Comparison of ENCODE assay signal across 12 mouse cellular contexts in genomic region chr2:170498011-170498410, GRCm38 (mm10). TPM values are rescaled to one million over a fixed set of nuclear protein-coding genes. Genes with fewer than 3 reads are reported as not detected.
"Had no signal": no experiment of that assay in that cellular context is flagged by ENCODE, and none has a peak within 500 bp of the region (broad histone marks: within the 10 kb centered on the region; RNA-seq: fewer than 3 reads in every experiment).

No protein-coding gene starts in this region.

- H3K9me3 ChIP-seq: limb, embryonic 12.5 days; limb, embryonic 15.5 days; midbrain, embryonic 12.5 days; midbrain, embryonic 15.5 days had no signal

- DNase-seq: thymus, adult 2 months; thymus, postnatal 14 days had no signal

- H3K36me3 ChIP-seq: limb, embryonic 12.5 days; limb, embryonic 15.5 days; midbrain, embryonic 12.5 days; midbrain, embryonic 15.5 days had no signal

RNA-seq across cellular contexts. Expression of gene Cyp24a1, which starts 1.1 kb away (rescaled TPM):
- total RNA-seq: layer of hippocampus, adult 18-20 months; layer of hippocampus, postnatal 14 days; left cerebral cortex, adult 8-10 months; left cerebral cortex, postnatal 14 days; left cerebral cortex, postnatal 4 days; megakaryocyte, adult 5-6 weeks had no signal
